11 mouse cellular contexts compared by ENCODE assay signal in the genomic region with DNA sequence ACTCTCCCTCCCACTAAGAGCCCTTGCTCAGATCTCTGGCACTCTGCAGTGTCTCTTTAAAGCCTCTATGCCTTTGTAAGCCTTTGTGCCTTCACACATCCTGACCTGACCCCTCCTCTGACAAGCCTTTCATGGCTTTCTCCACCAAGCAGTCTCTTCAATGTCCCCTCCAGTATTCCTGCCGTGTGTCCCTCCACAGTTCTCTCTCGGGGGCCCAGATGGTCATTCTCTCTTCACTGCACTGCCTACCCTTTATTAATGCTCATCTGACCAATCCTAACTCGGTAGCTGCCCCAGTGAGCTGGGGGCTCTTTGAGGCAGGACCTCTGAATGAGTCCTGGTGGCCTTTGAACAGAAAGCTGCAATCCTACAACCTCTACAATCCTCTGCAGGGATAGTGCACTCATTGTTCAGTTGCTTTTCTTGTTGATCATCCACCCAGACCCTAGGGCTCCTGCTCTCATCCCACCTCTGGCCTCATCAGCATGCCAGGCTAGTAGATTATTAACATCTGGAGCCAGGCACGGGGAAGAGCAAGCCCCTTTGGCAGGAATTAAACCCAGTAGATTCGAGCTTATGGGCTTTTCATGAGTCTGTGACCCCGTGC.
DNase-seq lines count a peak whose midpoint lies in the region; ATAC-seq and TF ChIP-seq lines count a peak whose summit lies in the region.
"Had no signal": no experiment of that assay in that cellular context is flagged by ENCODE, and none has a peak within 500 bp of the region (broad histone marks: within the 10 kb centered on the region; RNA-seq: fewer than 3 reads in every experiment).

No protein-coding gene starts in this region.

- WGBS in forebrain, embryonic 14.5 days: 4% methylated on average over 6 of the region's 6 CpGs
- 3% methylated on average over 6 of the region's 6 CpGs for WGBS in forebrain, embryonic 13.5 days
- WGBS in midbrain, embryonic 11.5 days: 4% methylated on average over 6 of the region's 6 CpGs
- 13% methylated on average over 6 of the region's 6 CpGs for WGBS in midbrain, postnatal 0 days
- 20% methylated on average over 6 of the region's 6 CpGs for WGBS in kidney, embryonic 14.5 days
- WGBS in midbrain, embryonic 16.5 days: 5% methylated on average over 6 of the region's 6 CpGs

- H3K4me3 ChIP-seq in forebrain, embryonic 14.5 days (ENCODE audit: low read depth, low read length): no peak overlapping the region
- no peak overlapping the region for H3K4me3 ChIP-seq in forebrain, embryonic 13.5 days
- no peak overlapping the region for H3K4me3 ChIP-seq in midbrain, embryonic 11.5 days (ENCODE audit: low read depth, low read length)
- H3K4me3 ChIP-seq in midbrain, postnatal 0 days (ENCODE audit: low read depth, low read length): no peak overlapping the region
- H3K4me3 ChIP-seq in kidney, embryonic 14.5 days (ENCODE audit: low read length): no peak overlapping the region
- no peak overlapping the region for H3K4me3 ChIP-seq in midbrain, embryonic 16.5 days (ENCODE audit: low read depth, low read length)

- no peak for DNase-seq in forebrain, embryonic 14.5 days (ENCODE audit: low spot score)
- DNase-seq in midbrain, embryonic 11.5 days (ENCODE audit: low spot score, missing footprints): no peak
- DNase-seq in midbrain, postnatal 0 days (ENCODE audit: low spot score): no peak
- no peak for DNase-seq in cerebellum, postnatal 36 days
- DNase-seq: left cerebral cortex, postnatal 4 days; right cerebral cortex, postnatal 25 days had no signal

- H3K9me3 ChIP-seq in forebrain, embryonic 14.5 days (replicated peaks; ENCODE audit: control insufficient read depth, low read length): no peaks in the 10 kb centered on the region
- no peaks in the 10 kb centered on the region for H3K9me3 ChIP-seq in forebrain, embryonic 13.5 days (replicated peaks)
- no peaks in the 10 kb centered on the region for H3K9me3 ChIP-seq in midbrain, embryonic 11.5 days (ENCODE audit: control insufficient read depth, low read length)
- H3K9me3 ChIP-seq in midbrain, postnatal 0 days (ENCODE audit: low read length): no peaks in the 10 kb centered on the region
- no peaks in the 10 kb centered on the region for H3K9me3 ChIP-seq in kidney, embryonic 14.5 days (ENCODE audit: control insufficient read depth, low read length)
- H3K9me3 ChIP-seq in midbrain, embryonic 16.5 days (replicated peaks; ENCODE audit: control insufficient read depth, low read length, poor library complexity, severe bottlenecking): no peaks in the 10 kb centered on the region

- H3K36me3 ChIP-seq in forebrain, embryonic 14.5 days (ENCODE audit: control insufficient read depth, insufficient read depth, low read length): no peaks in the 10 kb centered on the region
- no peaks in the 10 kb centered on the region; the same call in 1 of the 2 replicates for H3K36me3 ChIP-seq in forebrain, embryonic 13.5 days (ENCODE audit: poor library complexity, severe bottlenecking)
- H3K36me3 ChIP-seq in midbrain, embryonic 11.5 days (ENCODE audit: control insufficient read depth, insufficient read depth, low read length): peaks cover 6% of the 10 kb centered on the region; the same call in 1 of the 2 replicates
- H3K36me3 ChIP-seq in midbrain, postnatal 0 days (ENCODE audit: insufficient read depth, low read length): no peaks in the 10 kb centered on the region
- no peaks in the 10 kb centered on the region for H3K36me3 ChIP-seq in kidney, embryonic 14.5 days (ENCODE audit: control insufficient read depth, insufficient read depth, low read length)
- H3K36me3 ChIP-seq in midbrain, embryonic 16.5 days (ENCODE audit: control insufficient read depth, insufficient read depth, low read length): no peaks in the 10 kb centered on the region

- H3K27ac ChIP-seq in forebrain, embryonic 14.5 days (ENCODE audit: low read depth, low read length): peak overlapping the region; percentile 1; the same call in 1 of the 2 replicates
- no peak overlapping the region; the same call in 1 of the 2 replicates for H3K27ac ChIP-seq in forebrain, embryonic 13.5 days
- peak overlapping the region; percentile 69 for H3K27ac ChIP-seq in midbrain, embryonic 11.5 days (ENCODE audit: low read depth, low read length)
- H3K27ac ChIP-seq in midbrain, postnatal 0 days (ENCODE audit: low read depth, low read length): no peak overlapping the region
- H3K27ac ChIP-seq in kidney, embryonic 14.5 days (ENCODE audit: low read depth, low read length): peak overlapping the region; percentile 33; the same call in 1 of the 2 replicates
- 0 out of 2 replicates have a peak overlapping the region, but pooled peaks have one; percentile 28 for H3K27ac ChIP-seq in midbrain, embryonic 16.5 days (ENCODE audit: low read length)

- no peak for ATAC-seq in forebrain, embryonic 14.5 days
- ATAC-seq in forebrain, embryonic 13.5 days: no peak
- ATAC-seq in midbrain, embryonic 11.5 days (ENCODE audit: low FRiP score): peak; percentile 67
- ATAC-seq in midbrain, postnatal 0 days (ENCODE audit: low FRiP score): no peak
- ATAC-seq in kidney, embryonic 14.5 days (ENCODE audit: low FRiP score, low TSS enrichment): peak; percentile 32; the same call in 1 of the 2 replicates
- no peak; the same call in 1 of the 2 replicates for ATAC-seq in midbrain, embryonic 16.5 days
- no peak for ATAC-seq in frontal cortex, adult (ENCODE audit: low TSS enrichment)
- ATAC-seq: lung, postnatal 0 days had no signal

- H3K27me3 ChIP-seq in forebrain, embryonic 14.5 days (replicated peaks; ENCODE audit: control insufficient read depth, insufficient read depth, low read length): no peaks in the 10 kb centered on the region
- H3K27me3 ChIP-seq in forebrain, embryonic 13.5 days: no peaks in the 10 kb centered on the region
- H3K27me3 ChIP-seq in midbrain, embryonic 11.5 days (ENCODE audit: control insufficient read depth, insufficient read depth, low read length): no peaks in the 10 kb centered on the region
- H3K27me3 ChIP-seq in midbrain, postnatal 0 days (ENCODE audit: insufficient read depth, low read length): no peaks in the 10 kb centered on the region
- no peaks in the 10 kb centered on the region for H3K27me3 ChIP-seq in kidney, embryonic 14.5 days (ENCODE audit: control insufficient read depth, insufficient read depth, low read length)
- H3K27me3 ChIP-seq in midbrain, embryonic 16.5 days (ENCODE audit: control insufficient read depth, insufficient read depth, low read depth, low read length): no peaks in the 10 kb centered on the region

- peaks cover 25% of the 10 kb centered on the region for H3K4me1 ChIP-seq in forebrain, embryonic 14.5 days (ENCODE audit: control insufficient read depth, insufficient read depth, low read length)
- peaks cover 68% of the 10 kb centered on the region for H3K4me1 ChIP-seq in forebrain, embryonic 13.5 days
- peaks cover 53% of the 10 kb centered on the region for H3K4me1 ChIP-seq in midbrain, embryonic 11.5 days (ENCODE audit: control insufficient read depth, insufficient read depth, low read length)
- peaks cover 7% of the 10 kb centered on the region for H3K4me1 ChIP-seq in midbrain, postnatal 0 days (ENCODE audit: insufficient read depth, low read length)
- H3K4me1 ChIP-seq in kidney, embryonic 14.5 days (ENCODE audit: control insufficient read depth, insufficient read depth, low read length): peaks cover 50% of the 10 kb centered on the region
- H3K4me1 ChIP-seq in midbrain, embryonic 16.5 days (ENCODE audit: control insufficient read depth, insufficient read depth, low read length): peaks cover 27% of the 10 kb centered on the region

- H3K9ac ChIP-seq in forebrain, embryonic 14.5 days (ENCODE audit: low read length): no peak overlapping the region
- no peak overlapping the region; the same call in 1 of the 2 replicates for H3K9ac ChIP-seq in forebrain, embryonic 13.5 days
- no peak overlapping the region for H3K9ac ChIP-seq in midbrain, embryonic 11.5 days (ENCODE audit: low read length)
- no peak overlapping the region for H3K9ac ChIP-seq in midbrain, postnatal 0 days (replicated peaks; ENCODE audit: low read length, poor library complexity, severe bottlenecking)
- no peak overlapping the region for H3K9ac ChIP-seq in kidney, embryonic 14.5 days (ENCODE audit: low read depth, low read length)
- H3K9ac ChIP-seq in midbrain, embryonic 16.5 days (ENCODE audit: low read depth, low read length): 0 out of 2 replicates have a peak overlapping the region, but pooled peaks have one; percentile 6

- no peak overlapping the region for H3K4me2 ChIP-seq in forebrain, embryonic 14.5 days (ENCODE audit: low read length)
- H3K4me2 ChIP-seq in forebrain, embryonic 13.5 days: no peak overlapping the region
- no peak overlapping the region for H3K4me2 ChIP-seq in midbrain, embryonic 11.5 days
- no peak overlapping the region for H3K4me2 ChIP-seq in midbrain, postnatal 0 days (ENCODE audit: low read depth, low read length, poor library complexity, severe bottlenecking)
- H3K4me2 ChIP-seq in kidney, embryonic 14.5 days (replicated peaks; ENCODE audit: low read depth, low read length): no peak overlapping the region
- H3K4me2 ChIP-seq in midbrain, embryonic 16.5 days (ENCODE audit: low read length): no peak overlapping the region

- TF ChIP-seq CTCF in midbrain, postnatal 0 days (IDR thresholded peaks at IDR 0.05): no peak

Comparison
In these comparisons a context has a peak if more than half of its experiments do, and no peak if none do; other contexts are left out.
1. ATAC-seq: peak in midbrain, embryonic 11.5 days (single experiment) and kidney, embryonic 14.5 days (single experiment); none in forebrain, embryonic 14.5 days (single experiment), forebrain, embryonic 13.5 days (single experiment), midbrain, postnatal 0 days (single experiment), midbrain, embryonic 16.5 days (single experiment) and frontal cortex, adult (single experiment).
2. H3K27ac ChIP-seq: peak in forebrain, embryonic 14.5 days (single experiment), midbrain, embryonic 11.5 days (single experiment), kidney, embryonic 14.5 days (single experiment) and midbrain, embryonic 16.5 days (single experiment); none in forebrain, embryonic 13.5 days (single experiment) and midbrain, postnatal 0 days (single experiment).